Mouse (Mus musculus): Measurements from ENCODE around the gene Vps13d.

- TF ChIP-seq EP300 (IDR thresholded peaks at IDR 0.05; ENCODE audit: low read length) (no peak), CTCF (conservative IDR thresholded peaks at IDR 0.05 in 1 of 2, IDR thresholded peaks at IDR 0.05 in 1 of 2; ENCODE audit: low read depth in 2 of 2, low read length in 2 of 2) (no peak), HCFC1 (IDR thresholded peaks at IDR 0.05; ENCODE audit: low read depth, low read length) (no peak), E2F4 (IDR thresholded peaks at IDR 0.05; ENCODE audit: insufficient replicate concordance, low read depth, low read length) (no peak), NRF1 (IDR thresholded peaks at IDR 0.05; ENCODE audit: low read depth, low read length) (no peak), POLR2A (IDR thresholded peaks at IDR 0.05; ENCODE audit: low read depth, low read length) (no peak), MAX (IDR thresholded peaks at IDR 0.05; ENCODE audit: low read length) (no peak), MAFK (IDR thresholded peaks at IDR 0.05; ENCODE audit: insufficient replicate concordance, low read length) (no peak), NELFE (IDR thresholded peaks at IDR 0.05; ENCODE audit: low read depth, low read length) (no peak), UBTF (IDR thresholded peaks at IDR 0.05; ENCODE audit: low read depth, low read length) (no peak), ZKSCAN1 (IDR thresholded peaks at IDR 0.05; ENCODE audit: borderline replicate concordance, low read depth, low read length) (no peak)
These were observed 229.6 kb downstream of the Vps13d start for GRCm38 (mm10) chr4:144965255-144965654.

All from CH12.LX (cell line).